Mouse (Mus musculus) liver, embryonic 13.5 days (tissue): ENCODE measurements around the gene Tchhl1. TPM values are rescaled to one million over a fixed set of nuclear protein-coding genes. Genes with fewer than 3 reads are reported as not detected.
"Not testable (repeated sequence)": the region's sequence is repeated elsewhere in the genome, so short reads cannot be mapped to it uniquely, and the experiment has no call there.

ENCODE experiments used
- ATAC-seq: fragments of 200-750 bp; cut with Nextera tagmentation; 2 replicates; pipeline ENCODE4 v1.8.0; 2017; ENCODE audit warnings: low read depth, mild to moderate bottlenecking, moderate number of reproducible peaks, moderate library complexity
- DNase-seq: peaks from one replicate; pipeline ENCODE4 v3.0.0; 2022
- H3K27ac ChIP-seq: fragments of 300-500 bp; sonication (generic); 2 replicates; pipeline ENCODE4 v1.5.1; 2015; ENCODE audit warnings: moderate library complexity, mild to moderate bottlenecking, inconsistent platforms
- H3K27me3 ChIP-seq: fragments of 300-500 bp; sonication (generic); 2 replicates; pipeline ENCODE4 v1.6.1; 2015; ENCODE audit warnings: mild to moderate bottlenecking, inconsistent platforms
- H3K36me3 ChIP-seq: fragments of 300-500 bp; sonication (generic); 2 replicates; pipeline ENCODE4 v1.6.1; 2015; ENCODE audit warnings: mild to moderate bottlenecking, inconsistent platforms
- H3K4me1 ChIP-seq: fragments of 300-500 bp; sonication (generic); replicated peaks from 2 replicates; pipeline ENCODE4 v1.6.1; 2015; ENCODE audit warnings: inconsistent platforms
- H3K4me2 ChIP-seq: fragments of 300-500 bp; sonication (generic); 2 replicates; pipeline ENCODE4 v1.6.1; 2015; ENCODE audit warnings: inconsistent platforms, mild to moderate bottlenecking, moderate library complexity
- H3K4me3 ChIP-seq: fragments of 300-500 bp; sonication (generic); replicated peaks from 2 replicates; pipeline ENCODE4 v1.5.1; 2015; ENCODE audit warnings: mild to moderate bottlenecking, inconsistent platforms
- H3K9ac ChIP-seq: fragments of 300-500 bp; sonication (generic); 2 replicates; pipeline ENCODE4 v1.6.1; 2015; ENCODE audit warnings: mild to moderate bottlenecking, inconsistent platforms
- H3K9me3 ChIP-seq: fragments of 300-500 bp; sonication (generic); replicated peaks from 2 replicates; pipeline ENCODE4 v1.6.1; 2016; ENCODE audit warnings: inconsistent platforms
- WGBS: fragments of 180-500 bp; shearing (Covaris S2); methylation state at CpG from one replicate; pipeline ENCODE4 v1.1.7; 2015; ENCODE audit not compliant: insufficient replicate concordance; 5-methylcytosine and 5-hydroxymethylcytosine counted together
- polyA plus RNA-seq: library from polyadenylated mRNA; unstranded; fragments of >200 nt; fragmentation: Nextera tagmentation; extraction: Ambion mirVana; gene quantifications from 2 replicates; pipeline ENCODE4 v1.2.1, GENCODE M21; 2015

The Tchhl1 gene
- polyA plus RNA-seq, 1 experiment from 2014 or later, result not detected

GRCm38 (mm10) chr3:93467130-93467529, 1.4 kb upstream of the Tchhl1 start:
- H3K9ac ChIP-seq, result no peak overlapping the region
- ATAC-seq (no peak), DNase-seq (no peak)
- WGBS, result 54% methylated on average over 4 of the region's 4 CpGs
- H3K4me2 ChIP-seq, result no peak overlapping the region
- no peak overlapping the region for H3K4me3 ChIP-seq
- no peaks in the 10 kb centered on the region for H3K9me3 ChIP-seq
- no peaks in the 10 kb centered on the region for H3K36me3 ChIP-seq
- no peak overlapping the region for H3K27ac ChIP-seq
- no peaks in the 10 kb centered on the region for H3K4me1 ChIP-seq
- no peaks in the 10 kb centered on the region for H3K27me3 ChIP-seq

- ATAC-seq, result peak; percentile 60
- Histone ChIP-seq H3K4me3 (no peak overlapping the region), H3K27me3 (no peaks in the 10 kb centered on the region), H3K9ac (no peak overlapping the region), H3K4me2 (no peak overlapping the region), H3K36me3 (no peaks in the 10 kb centered on the region), H3K4me1 (no peaks in the 10 kb centered on the region), H3K27ac (no peak overlapping the region), H3K9me3 (no peaks in the 10 kb centered on the region)
- 44% methylated on average over 3 of the region's 3 CpGs for WGBS
- no peak for DNase-seq
Observed at GRCm38 (mm10) chr3:93469629-93470028, 1.1 kb downstream of the Tchhl1 start.

GRCm38 (mm10) chr3:93480053-93480452, 11.5 kb downstream of the Tchhl1 start:
- Histone ChIP-seq H3K9ac (no peak overlapping the region), H3K4me2 (no peak overlapping the region), H3K27ac (no peak overlapping the region), H3K36me3 (no peaks in the 10 kb centered on the region), H3K9me3 (no peaks in the 10 kb centered on the region), H3K27me3 (no peaks in the 10 kb centered on the region), H3K4me1 (no peaks in the 10 kb centered on the region), H3K4me3 (no peak overlapping the region)
- ATAC-seq, result no peak
- no peak for DNase-seq
- whole genome bisulfite sequencing, result 74% methylated on average over 1 of the region's 1 CpGs

GRCm38 (mm10) chr3:93481982-93482616, 13.5 kb downstream of the Tchhl1 start:
- Histone ChIP-seq H3K27me3 (no peaks in the 10 kb centered on the region), H3K36me3 (no peaks in the 10 kb centered on the region), H3K4me2 (no peak overlapping the region), H3K9me3 (no peaks in the 10 kb centered on the region), H3K4me1 (no peaks in the 10 kb centered on the region), H3K4me3 (no peak overlapping the region), H3K9ac (no peak overlapping the region), H3K27ac (no peak overlapping the region)
- 58% methylated on average over 2 of the region's 2 CpGs for WGBS
- ATAC-seq (no peak), DNase-seq (no peak)

- H3K4me1 ChIP-seq, result no peaks in the 10 kb centered on the region
- no peaks in the 10 kb centered on the region for H3K36me3 ChIP-seq
- WGBS, result 69% methylated on average over 3 of the region's 3 CpGs
- no peaks in the 10 kb centered on the region for H3K27me3 ChIP-seq
- H3K4me2 ChIP-seq, result no peak overlapping the region
- no peaks in the 10 kb centered on the region for H3K9me3 ChIP-seq
- DNase-seq (no peak), ATAC-seq (no peak)
- H3K27ac ChIP-seq, result no peak overlapping the region
- H3K4me3 ChIP-seq, result no peak overlapping the region
- no peak overlapping the region for H3K9ac ChIP-seq
Observed at GRCm38 (mm10) chr3:93485611-93486010, 17.1 kb downstream of the Tchhl1 start.

GRCm38 (mm10) chr3:93488541-93488940, 20.0 kb downstream of the Tchhl1 start:
- DNase-seq, result no peak
- Histone ChIP-seq H3K9me3 (no peaks in the 10 kb centered on the region), H3K27ac (no peak overlapping the region), H3K36me3 (no peaks in the 10 kb centered on the region), H3K27me3 (no peaks in the 10 kb centered on the region), H3K4me3 (no peak overlapping the region), H3K4me2 (no peak overlapping the region), H3K4me1 (no peaks in the 10 kb centered on the region), H3K9ac (no peak overlapping the region)
- WGBS, result 78% methylated on average over 2 of the region's 2 CpGs
- no peak for ATAC-seq

- Histone ChIP-seq H3K4me3 (no peak overlapping the region), H3K9ac (no peak overlapping the region), H3K9me3 (no peaks in the 10 kb centered on the region), H3K36me3 (no peaks in the 10 kb centered on the region), H3K27ac (no peak overlapping the region), H3K4me1 (no peaks in the 10 kb centered on the region), H3K27me3 (no peaks in the 10 kb centered on the region), H3K4me2 (no peak overlapping the region)
- no peak for DNase-seq
- WGBS, result 56% methylated on average over 3 of the region's 3 CpGs
- ATAC-seq, result no peak
Observed at GRCm38 (mm10) chr3:93492176-93492575, 23.6 kb downstream of the Tchhl1 start.

- H3K4me3 ChIP-seq, result no peak overlapping the region
- ATAC-seq, result peak; percentile 36; the same call in 1 of the 2 replicates
- H3K4me2 ChIP-seq, result no peak overlapping the region
- no peaks in the 10 kb centered on the region for H3K36me3 ChIP-seq
- WGBS, result under 1% methylated on average over 4 of the region's 4 CpGs
- H3K4me1 ChIP-seq, result no peaks in the 10 kb centered on the region
- H3K27ac ChIP-seq, result no peak overlapping the region
- no peak overlapping the region for H3K9ac ChIP-seq
- DNase-seq, result no peak
- no peaks in the 10 kb centered on the region for H3K9me3 ChIP-seq
- no peaks in the 10 kb centered on the region for H3K27me3 ChIP-seq
Observed at GRCm38 (mm10) chr3:93493992-93494391, 25.4 kb downstream of the Tchhl1 start.

GRCm38 (mm10) chr3:93494774-93495173, 26.2 kb downstream of the Tchhl1 start:
- not testable (repeated sequence) for H3K4me2 ChIP-seq, H3K9me3 ChIP-seq, H3K27me3 ChIP-seq, H3K4me1 ChIP-seq, H3K27ac ChIP-seq, DNase-seq, ATAC-seq, H3K4me3 ChIP-seq, H3K9ac ChIP-seq, H3K36me3 ChIP-seq
- WGBS, result 24% methylated on average over 5 of the region's 5 CpGs

- Histone ChIP-seq H3K4me2 (no peak overlapping the region), H3K4me1 (no peaks in the 10 kb centered on the region), H3K27me3 (no peaks in the 10 kb centered on the region), H3K9ac (no peak overlapping the region), H3K27ac (no peak overlapping the region), H3K36me3 (no peaks in the 10 kb centered on the region), H3K9me3 (no peaks in the 10 kb centered on the region), H3K4me3 (no peak overlapping the region)
- DNase-seq, result no peak
- no peak for ATAC-seq
- 64% methylated on average over 3 of the region's 3 CpGs for WGBS
Observed at GRCm38 (mm10) chr3:93497131-93497530, 28.6 kb downstream of the Tchhl1 start.

GRCm38 (mm10) chr3:93499129-93499528, 30.6 kb downstream of the Tchhl1 start:
- Histone ChIP-seq H3K4me1 (no peaks in the 10 kb centered on the region), H3K27ac (no peak overlapping the region), H3K9ac (no peak overlapping the region), H3K4me2 (no peak overlapping the region), H3K27me3 (no peaks in the 10 kb centered on the region), H3K9me3 (no peaks in the 10 kb centered on the region), H3K36me3 (no peaks in the 10 kb centered on the region), H3K4me3 (no peak overlapping the region)
- no peak for ATAC-seq
- no peak for DNase-seq

- 68% methylated on average over 7 of the region's 7 CpGs for WGBS
- DNase-seq, result no peak
- no peak overlapping the region for H3K4me3 ChIP-seq
Observed at GRCm38 (mm10) chr3:93504536-93505189, 36.1 kb downstream of the Tchhl1 start.

More at GRCm38 (mm10) chr3:93504536-93505189, 36.1 kb downstream of the Tchhl1 start:
- Histone ChIP-seq H3K4me1 (peaks cover 4% of the 10 kb centered on the region; the same call in 1 of the 2 replicates), H3K36me3 (no peaks in the 10 kb centered on the region), H3K9ac (no peak overlapping the region), H3K27me3 (no peaks in the 10 kb centered on the region), H3K9me3 (no peaks in the 10 kb centered on the region), H3K4me2 (no peak overlapping the region), H3K27ac (no peak overlapping the region)
- no peak for ATAC-seq
